Mouse (Mus musculus) liver, embryonic 12.5 days (tissue): ENCODE data around the gene Olfr449. TPM values are rescaled to one million over a fixed set of nuclear protein-coding genes. Genes with fewer than 3 reads are reported as not detected.

ENCODE experiments used
- ATAC-seq: fragments of 200-750 bp; cut with Nextera tagmentation; 2 replicates; pipeline ENCODE4 v1.8.0; 2017; ENCODE audit warnings: moderate number of reproducible peaks, mild to moderate bottlenecking, moderate library complexity
- H3K27ac ChIP-seq: fragments of 300-500 bp; sonication (generic); 2 replicates; pipeline ENCODE4 v1.5.1; 2016; ENCODE audit warnings: mild to moderate bottlenecking
- H3K27me3 ChIP-seq: fragments of 300-500 bp; sonication (generic); replicated peaks from 2 replicates; pipeline ENCODE4 v1.6.1; 2016; ENCODE audit warnings: mild to moderate bottlenecking, moderate library complexity
- H3K36me3 ChIP-seq: fragments of 300-500 bp; sonication (generic); 2 replicates; pipeline ENCODE4 v1.6.1; 2016; ENCODE audit warnings: mild to moderate bottlenecking, moderate library complexity
- H3K4me1 ChIP-seq: fragments of 300-500 bp; sonication (generic); 2 replicates; pipeline ENCODE4 v1.6.1; 2016
- H3K4me2 ChIP-seq: fragments of 300-500 bp; sonication (generic); 2 replicates; pipeline ENCODE4 v1.6.1; 2016; ENCODE audit warnings: mild to moderate bottlenecking, moderate library complexity
- H3K4me3 ChIP-seq: fragments of 300-500 bp; sonication (generic); 2 replicates; pipeline ENCODE4 v1.5.1; 2016; ENCODE audit warnings: mild to moderate bottlenecking, moderate library complexity
- H3K9ac ChIP-seq: fragments of 300-500 bp; sonication (generic); 2 replicates; pipeline ENCODE4 v1.6.1; 2016; ENCODE audit warnings: mild to moderate bottlenecking, moderate library complexity
- H3K9me3 ChIP-seq: fragments of 300-500 bp; sonication (generic); replicated peaks from 2 replicates; pipeline ENCODE4 v1.6.1; 2016; ENCODE audit warnings: mild to moderate bottlenecking, moderate library complexity
- WGBS: fragments of 180-500 bp; shearing (Covaris S2); methylation state at CpG from one replicate; pipeline ENCODE4 v1.1.7; 2016; ENCODE audit not compliant: insufficient replicate concordance; 5-methylcytosine and 5-hydroxymethylcytosine counted together
- polyA plus RNA-seq: library from polyadenylated mRNA; unstranded; fragments of >200 nt; fragmentation: Nextera tagmentation; extraction: Ambion mirVana; gene quantifications from 2 replicates; pipeline ENCODE4 v1.2.1, GENCODE M21; 2016

Gene Olfr449
- not detected in 2 replicates for polyA plus RNA-seq

DNA sequence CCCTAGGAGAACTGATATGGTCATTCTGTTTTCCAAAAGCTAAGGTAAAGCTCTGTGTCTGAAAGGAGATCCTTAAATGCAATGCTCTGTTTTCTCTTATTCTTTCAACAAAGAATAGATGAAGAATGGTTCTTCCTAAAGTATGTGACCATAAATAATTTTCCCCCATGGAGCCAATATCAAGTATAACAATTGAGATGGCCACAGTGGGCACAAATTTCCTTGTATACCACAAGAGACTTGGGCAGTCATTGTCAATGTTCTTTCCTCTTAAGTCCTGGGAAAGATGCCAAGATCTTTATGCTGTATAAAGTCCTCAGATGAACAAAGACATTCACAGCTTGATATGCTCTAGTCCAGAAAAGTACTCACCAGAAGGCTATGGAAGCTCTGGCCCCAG is at the start of gene Olfr449:
Olfr449 (plus strand) TSS at position 301 of the 400 bp plus-strand sequence.
- no peak within 1 kb of the TSS for H3K27ac ChIP-seq
- H3K27me3 ChIP-seq = no peaks in the 10 kb centered on the region
- H3K9ac ChIP-seq = no peak within 1 kb of the TSS
- no peaks in the 10 kb centered on the region for H3K4me1 ChIP-seq
- no peak within 1 kb of the TSS for H3K4me2 ChIP-seq
- ATAC-seq = no peak
- no peaks in the 10 kb centered on the region for H3K36me3 ChIP-seq
- H3K4me3 ChIP-seq = no peak within 1 kb of the TSS
- no peaks in the 10 kb centered on the region for H3K9me3 ChIP-seq

DNA sequence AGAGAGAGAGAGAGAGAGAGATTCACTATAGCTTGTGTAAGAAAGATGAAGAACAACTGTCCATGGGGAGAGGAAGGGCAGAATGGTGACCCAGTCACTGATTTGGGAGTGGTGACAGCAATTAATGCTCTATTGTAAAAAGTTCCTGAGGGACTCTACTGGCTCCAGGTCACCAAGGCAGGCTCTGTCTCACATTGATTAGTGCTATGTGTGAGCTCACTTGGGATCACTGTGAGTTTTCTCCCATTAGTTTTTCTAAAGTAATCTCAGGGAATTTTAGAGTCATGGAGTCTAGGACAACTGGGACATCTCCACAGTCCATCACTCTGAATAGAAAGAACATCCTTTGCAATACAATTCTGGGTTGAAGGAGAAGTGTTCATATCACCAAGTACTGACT is 49.4 kb upstream of the Olfr449 start, which contains the start of gene Olfr452:
Olfr452 (plus strand) TSS at position 301 of the 400 bp plus-strand sequence.
- no peaks in the 10 kb centered on the region for H3K27me3 ChIP-seq
- no peak within 1 kb of the TSS for H3K9ac ChIP-seq
- H3K27ac ChIP-seq = no peak within 1 kb of the TSS
- no peak within 1 kb of the TSS for H3K4me2 ChIP-seq
- H3K36me3 ChIP-seq = no peaks in the 10 kb centered on the region
- no peak within 1 kb of the TSS for H3K4me3 ChIP-seq
- ATAC-seq = no peak
- H3K9me3 ChIP-seq = no peaks in the 10 kb centered on the region
- no peaks in the 10 kb centered on the region for H3K4me1 ChIP-seq

DNA sequence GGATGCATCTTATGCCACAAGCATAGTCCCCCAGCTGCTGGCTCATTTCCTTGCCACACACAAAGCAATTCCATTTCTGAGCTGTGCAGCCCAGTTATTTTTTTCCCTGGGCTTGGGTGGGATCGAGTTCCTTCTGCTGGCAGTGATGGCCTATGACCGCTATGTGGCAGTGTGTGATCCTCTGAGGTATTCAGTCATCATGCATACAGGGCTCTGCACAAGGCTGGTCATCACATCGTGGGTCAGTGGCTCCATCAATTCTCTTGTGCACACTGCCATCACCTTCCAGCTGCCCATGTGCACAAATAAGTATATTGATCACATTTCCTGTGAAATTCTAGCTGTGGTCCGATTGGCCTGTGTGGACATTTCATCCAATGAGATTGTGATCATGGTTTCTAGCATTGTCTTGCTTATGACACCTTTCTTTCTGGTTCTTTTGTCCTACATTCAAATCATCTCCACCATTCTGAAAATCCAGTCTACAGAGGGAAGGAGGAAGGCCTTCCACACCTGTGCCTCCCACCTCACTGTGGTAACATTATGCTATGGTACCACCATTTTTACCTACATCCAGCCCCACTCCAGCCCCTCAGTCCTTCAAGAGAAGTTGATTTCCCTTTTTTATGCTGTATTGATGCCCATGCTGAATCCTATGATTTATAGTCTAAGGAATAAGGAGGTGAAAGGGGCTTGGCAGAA is 43.8 kb upstream of the Olfr449 start:
- no peak for ATAC-seq
- Histone ChIP-seq H3K36me3 (no peaks in the 10 kb centered on the region), H3K4me1 (no peaks in the 10 kb centered on the region), H3K9ac (no peak overlapping the region), H3K27ac (no peak overlapping the region), H3K9me3 (no peaks in the 10 kb centered on the region), H3K4me2 (no peak overlapping the region), H3K4me3 (no peak overlapping the region), H3K27me3 (no peaks in the 10 kb centered on the region)
- 33% methylated on average over 4 of the region's 4 CpGs for WGBS

DNA sequence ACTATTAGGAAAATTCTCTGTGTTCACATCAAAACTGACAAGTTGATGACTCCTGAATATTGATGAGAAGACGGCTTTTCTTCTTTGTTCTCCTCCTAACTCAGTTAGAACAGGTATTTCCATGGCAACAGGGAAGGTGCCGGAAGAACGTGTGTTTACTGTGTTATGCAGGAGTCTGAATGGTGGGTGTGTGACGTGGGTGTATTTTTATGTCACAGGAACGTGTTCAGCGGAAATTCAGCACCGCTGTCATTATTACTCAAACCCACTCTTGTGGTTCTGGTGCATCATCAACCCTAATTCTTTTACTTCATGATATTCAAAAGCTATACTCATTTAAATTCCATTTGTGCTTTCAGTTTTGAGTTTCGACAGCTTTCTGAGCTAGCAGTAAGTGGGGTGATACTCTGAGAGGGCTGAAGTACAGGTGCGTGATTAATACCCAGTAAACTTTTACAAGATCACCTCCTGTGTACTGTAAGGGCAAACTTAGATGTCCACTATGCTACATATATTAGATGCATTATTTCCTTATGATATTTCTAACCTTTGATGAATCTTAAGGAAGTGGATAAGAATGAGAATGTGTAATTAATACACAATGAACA is 43.1 kb upstream of the Olfr449 start:
- Histone ChIP-seq H3K27me3 (no peaks in the 10 kb centered on the region), H3K9ac (no peak overlapping the region), H3K27ac (no peak overlapping the region), H3K36me3 (no peaks in the 10 kb centered on the region), H3K4me1 (no peaks in the 10 kb centered on the region), H3K4me2 (no peak overlapping the region), H3K9me3 (no peaks in the 10 kb centered on the region), H3K4me3 (no peak overlapping the region)
- no peak for ATAC-seq
- WGBS = 64% methylated on average over 9 of the region's 9 CpGs

DNA sequence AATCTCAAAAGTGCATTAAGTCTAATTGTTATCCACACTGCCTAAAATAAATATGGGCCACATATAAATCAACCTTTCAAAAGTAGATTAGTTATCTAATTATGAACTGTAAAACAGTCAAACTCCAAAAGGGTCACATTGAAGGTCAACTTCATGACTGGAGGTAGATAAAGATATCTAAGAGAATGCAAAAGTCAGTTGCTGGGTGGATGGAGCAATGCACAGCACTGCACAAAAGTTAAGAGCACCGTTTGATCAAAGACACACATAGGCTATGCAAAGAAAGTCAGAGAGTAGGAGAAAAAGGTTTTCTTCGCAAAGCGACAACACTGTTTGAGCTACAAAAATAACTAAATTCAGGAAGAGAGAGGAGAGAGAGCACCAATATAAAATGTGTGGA is 39.2 kb upstream of the Olfr449 start:
- no peak for ATAC-seq
- Histone ChIP-seq H3K4me3 (no peak overlapping the region), H3K27me3 (no peaks in the 10 kb centered on the region), H3K9ac (no peak overlapping the region), H3K9me3 (no peaks in the 10 kb centered on the region), H3K4me1 (no peaks in the 10 kb centered on the region), H3K4me2 (no peak overlapping the region), H3K27ac (no peak overlapping the region), H3K36me3 (no peaks in the 10 kb centered on the region)
- 72% methylated on average over 3 of the region's 3 CpGs for WGBS

- H3K4me3 ChIP-seq = no peak within 1 kb of the TSS
- no peak for ATAC-seq
- H3K4me2 ChIP-seq = no peak within 1 kb of the TSS
- no peaks in the 10 kb centered on the region for H3K36me3 ChIP-seq
- no peaks in the 10 kb centered on the region for H3K27me3 ChIP-seq
- no peaks in the 10 kb centered on the region for H3K9me3 ChIP-seq
- WGBS = 46% methylated on average over 1 of the region's 1 CpGs
- no peak within 1 kb of the TSS for H3K9ac ChIP-seq
- no peak within 1 kb of the TSS for H3K27ac ChIP-seq
- no peaks in the 10 kb centered on the region for H3K4me1 ChIP-seq
These were observed 22.5 kb upstream of the Olfr449 start, which contains the start of gene Olfr450 for GRCm38 (mm10) chr6:42811639-42812038. TSS of gene Olfr450 (plus strand) at chr6:42811939.

DNA sequence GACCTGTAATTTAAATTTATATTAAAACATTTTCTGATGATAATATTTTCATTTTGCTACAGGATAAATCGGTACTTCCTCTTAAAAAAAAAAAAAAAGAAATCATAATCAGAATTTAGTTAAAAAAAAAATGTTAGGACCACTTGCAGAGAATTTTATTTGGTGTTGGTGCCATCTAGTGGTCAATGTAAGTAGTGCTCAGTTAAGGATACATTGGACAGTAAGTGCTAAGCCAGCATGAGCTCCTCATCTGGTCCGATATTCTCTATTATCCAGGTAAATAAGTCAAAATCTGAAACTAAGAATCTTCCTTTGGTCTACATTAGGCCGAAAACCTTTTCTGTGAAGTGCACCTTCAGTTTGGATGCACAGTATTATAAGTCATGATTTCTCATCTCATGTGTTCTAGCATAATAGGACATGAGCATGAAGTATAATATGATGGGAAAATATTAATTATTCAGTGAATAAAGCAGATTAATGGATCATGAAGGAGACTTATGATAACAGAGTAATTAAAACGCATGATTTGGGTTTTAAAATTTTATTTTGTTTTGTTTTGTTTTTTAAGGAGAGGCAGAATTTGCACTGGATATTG is 26.1 kb downstream of the Olfr449 start:
- 8% methylated on average over 4 of the region's 4 CpGs for WGBS
- no peak for ATAC-seq
- Histone ChIP-seq H3K4me2 (no peak overlapping the region), H3K4me3 (no peak overlapping the region), H3K4me1 (no peaks in the 10 kb centered on the region), H3K9me3 (no peaks in the 10 kb centered on the region), H3K27me3 (no peaks in the 10 kb centered on the region), H3K36me3 (no peaks in the 10 kb centered on the region), H3K9ac (no peak overlapping the region), H3K27ac (no peak overlapping the region)

DNA sequence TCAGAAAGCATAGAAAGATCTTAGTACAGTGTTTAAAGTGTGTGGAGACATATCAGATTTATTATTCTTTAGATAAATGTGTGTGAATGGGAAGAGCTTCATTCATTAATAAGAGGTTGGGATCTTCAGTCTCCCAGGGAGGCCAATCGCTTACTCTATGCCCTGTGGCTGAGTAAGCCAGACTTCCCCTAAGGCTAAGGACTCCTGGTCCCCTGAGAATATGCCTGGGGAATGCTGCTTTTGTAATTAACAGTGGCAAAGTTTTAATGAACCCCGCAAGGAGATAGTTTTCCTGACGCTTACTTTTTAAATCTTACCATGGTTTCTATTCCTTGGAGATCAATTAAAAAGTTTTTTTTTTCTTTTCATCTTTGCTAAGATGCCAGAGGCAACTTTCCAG is 35.5 kb downstream of the Olfr449 start:
- no peaks in the 10 kb centered on the region for H3K9me3 ChIP-seq
- no peak overlapping the region for H3K9ac ChIP-seq
- no peaks in the 10 kb centered on the region for H3K4me1 ChIP-seq
- H3K27me3 ChIP-seq = no peaks in the 10 kb centered on the region
- H3K27ac ChIP-seq = no peak overlapping the region
- no peaks in the 10 kb centered on the region for H3K36me3 ChIP-seq
- 76% methylated on average over 3 of the region's 3 CpGs for WGBS
- ATAC-seq = no peak
- no peak overlapping the region for H3K4me3 ChIP-seq
- no peak overlapping the region for H3K4me2 ChIP-seq

- Histone ChIP-seq H3K4me2 (no peak overlapping the region), H3K4me3 (no peak overlapping the region), H3K9ac (no peak overlapping the region), H3K27me3 (no peaks in the 10 kb centered on the region), H3K27ac (no peak overlapping the region), H3K36me3 (no peaks in the 10 kb centered on the region), H3K9me3 (no peaks in the 10 kb centered on the region), H3K4me1 (no peaks in the 10 kb centered on the region)
- ATAC-seq = no peak
These were observed 42.1 kb downstream of the Olfr449 start for GRCm38 (mm10) chr6:42876323-42876722.

Other genes starting within 250 kb of the Olfr449 start
- gene Tcaf3, start 236.7 kb upstream of the Olfr449 start, polyA plus RNA-seq = not detected in 2 replicates
- 0.46 and 0.53 TPM in 2 replicates for gene Tcaf2, start 189.1 kb upstream of the Olfr449 start, polyA plus RNA-seq
- gene Tcaf1, start 124.3 kb upstream of the Olfr449 start, polyA plus RNA-seq = 10.1 and 10.2 TPM in 2 replicates
- not detected in 2 replicates for gene Olfr453, start 95.0 kb upstream of the Olfr449 start, polyA plus RNA-seq
- gene Olfr38, start 78.0 kb upstream of the Olfr449 start, polyA plus RNA-seq = not detected in 2 replicates
- not detected in 2 replicates for gene Olfr452, start 49.3 kb upstream of the Olfr449 start, polyA plus RNA-seq
- not detected in 2 replicates for gene Olfr450, start 22.4 kb upstream of the Olfr449 start, polyA plus RNA-seq
- gene Olfr448, start 56.1 kb downstream of the Olfr449 start, polyA plus RNA-seq = not detected in 2 replicates
- gene Olfr447, start 74.5 kb downstream of the Olfr449 start, polyA plus RNA-seq = not detected in 2 replicates
- gene Olfr446, start 87.0 kb downstream of the Olfr449 start, polyA plus RNA-seq = not detected in 2 replicates
- gene Olfr444, start 114.7 kb downstream of the Olfr449 start, polyA plus RNA-seq = not detected in 2 replicates